Mouse (Mus musculus): ENCODE measurements around the gene Zcwpw1.

DNA sequence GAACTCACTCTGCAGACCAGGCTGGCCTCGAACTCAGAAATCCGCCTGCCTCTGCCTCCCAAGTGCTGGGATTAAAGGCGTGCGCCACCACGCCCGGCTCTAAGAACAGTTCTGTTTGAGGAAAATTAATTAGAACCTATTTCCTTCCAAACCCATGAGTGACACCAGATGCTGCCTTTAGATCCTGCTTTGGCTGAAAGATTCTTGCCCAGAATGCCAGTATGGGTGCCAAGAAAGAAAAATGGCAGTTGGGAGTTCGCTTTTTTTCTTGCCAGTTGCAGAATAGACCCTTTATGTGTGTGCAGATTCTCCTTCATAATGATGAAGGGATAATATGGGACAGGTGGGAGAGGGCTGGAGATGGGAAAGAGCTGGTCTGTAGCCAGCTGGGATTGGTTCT, 43.4 kb upstream of the Zcwpw1 start:
- TF ChIP-seq CTCF (IDR thresholded peaks at IDR 0.05) = no peak
- TF ChIP-seq EP300 (IDR thresholded peaks at IDR 0.05) = no peak

All from lung, postnatal 0 days (tissue).